Mouse (Mus musculus) granulocyte monocyte progenitor cell, adult 5-6 weeks (primary cell): ENCODE data around the gene Tbl1x. TPM values are rescaled to one million over a fixed set of nuclear protein-coding genes. Genes with fewer than 3 reads are reported as not detected.
A peak's percentile ranks its signal among the peaks of the same experiment; 100 is the strongest.
"Not testable (repeated sequence)": the region's sequence is repeated elsewhere in the genome, so short reads cannot be mapped to it uniquely, and the experiment has no call there.

ENCODE experiments used
- ATAC-seq: replicated peaks from 2 replicates; pipeline ENCODE4 v1.8.0; 2016; ENCODE audit warnings: mild to moderate bottlenecking, moderate TSS enrichment, inconsistent platforms; ENCODE audit not compliant: poor library complexity, severe bottlenecking
- total RNA-seq, 2 experiments: library from RNA; stranded (forward) in 1 of 2; stranded (reverse) in 1 of 2; fragments of 200-712, 200-1000 nt in 1 of 2; fragments of >200 nt in 1 of 2; fragmentation: Nextera tagmentation in 1 of 2; gene quantifications; 2 replicates each; pipeline ENCODE4 v1.2.3; 2014 to 2017

The Tbl1x gene
- total RNA-seq, 2 experiments from 2014 or later: 33.1 to 38.5 TPM

- not testable (repeated sequence) for ATAC-seq
These were observed 29.0 kb downstream of the Tbl1x start for GRCm38 (mm10) chrX:77539770-77540169.

GRCm38 (mm10) chrX:77544003-77544402, 33.2 kb downstream of the Tbl1x start:
- ATAC-seq: no peak

GRCm38 (mm10) chrX:77544550-77544949, 33.7 kb downstream of the Tbl1x start:
- ATAC-seq: no peak

GRCm38 (mm10) chrX:77545362-77546078, 34.7 kb downstream of the Tbl1x start:
- peak; percentile 65 for ATAC-seq

- peak; percentile 40 for ATAC-seq
These were observed 35.6 kb downstream of the Tbl1x start for GRCm38 (mm10) chrX:77546448-77546847.

GRCm38 (mm10) chrX:77548951-77549350, 38.1 kb downstream of the Tbl1x start:
- no peak for ATAC-seq

GRCm38 (mm10) chrX:77550388-77550787, 39.6 kb downstream of the Tbl1x start:
- no peak for ATAC-seq

GRCm38 (mm10) chrX:77551306-77551705, 40.5 kb downstream of the Tbl1x start:
- no peak for ATAC-seq

- no peak for ATAC-seq
These were observed 41.3 kb downstream of the Tbl1x start for GRCm38 (mm10) chrX:77552088-77552487.

- ATAC-seq: peak; percentile 86
These were observed 45.2 kb downstream of the Tbl1x start for GRCm38 (mm10) chrX:77555985-77556384.

GRCm38 (mm10) chrX:77559199-77559881, 48.5 kb downstream of the Tbl1x start:
- no peak for ATAC-seq

GRCm38 (mm10) chrX:77563616-77564015, 52.8 kb downstream of the Tbl1x start:
- no peak for ATAC-seq

GRCm38 (mm10) chrX:77566739-77567138, 55.9 kb downstream of the Tbl1x start:
- ATAC-seq: no peak

- ATAC-seq: no peak
These were observed 57.2 kb downstream of the Tbl1x start for GRCm38 (mm10) chrX:77568013-77568412.

- no peak for ATAC-seq
These were observed 62.9 kb downstream of the Tbl1x start for GRCm38 (mm10) chrX:77573743-77574142.

- no peak for ATAC-seq
These were observed 66.3 kb downstream of the Tbl1x start for GRCm38 (mm10) chrX:77577108-77577507.

GRCm38 (mm10) chrX:77578172-77578571, 67.4 kb downstream of the Tbl1x start:
- peak; percentile 48; the same call in 1 of the 2 replicates for ATAC-seq

- peak; percentile 59 for ATAC-seq
These were observed 69.2 kb downstream of the Tbl1x start for GRCm38 (mm10) chrX:77579964-77580363.

GRCm38 (mm10) chrX:77585974-77586373, 75.2 kb downstream of the Tbl1x start:
- ATAC-seq: no peak

- no peak for ATAC-seq
These were observed 83.9 kb downstream of the Tbl1x start for GRCm38 (mm10) chrX:77594670-77595224.

GRCm38 (mm10) chrX:77597674-77598073, 86.9 kb downstream of the Tbl1x start:
- ATAC-seq: no peak; the same call in 1 of the 2 replicates
